Mouse (Mus musculus) thymus, postnatal 10 days (tissue): Measurements from ENCODE around the gene Eif4ebp2.

Experiments
- DNase-seq, 2 experiments: peaks; one replicate each; pipeline ENCODE4 v3.0.0; 2021; ENCODE audit warnings: low spot score in 2 of 2

Gene Eif4ebp2

DNA sequence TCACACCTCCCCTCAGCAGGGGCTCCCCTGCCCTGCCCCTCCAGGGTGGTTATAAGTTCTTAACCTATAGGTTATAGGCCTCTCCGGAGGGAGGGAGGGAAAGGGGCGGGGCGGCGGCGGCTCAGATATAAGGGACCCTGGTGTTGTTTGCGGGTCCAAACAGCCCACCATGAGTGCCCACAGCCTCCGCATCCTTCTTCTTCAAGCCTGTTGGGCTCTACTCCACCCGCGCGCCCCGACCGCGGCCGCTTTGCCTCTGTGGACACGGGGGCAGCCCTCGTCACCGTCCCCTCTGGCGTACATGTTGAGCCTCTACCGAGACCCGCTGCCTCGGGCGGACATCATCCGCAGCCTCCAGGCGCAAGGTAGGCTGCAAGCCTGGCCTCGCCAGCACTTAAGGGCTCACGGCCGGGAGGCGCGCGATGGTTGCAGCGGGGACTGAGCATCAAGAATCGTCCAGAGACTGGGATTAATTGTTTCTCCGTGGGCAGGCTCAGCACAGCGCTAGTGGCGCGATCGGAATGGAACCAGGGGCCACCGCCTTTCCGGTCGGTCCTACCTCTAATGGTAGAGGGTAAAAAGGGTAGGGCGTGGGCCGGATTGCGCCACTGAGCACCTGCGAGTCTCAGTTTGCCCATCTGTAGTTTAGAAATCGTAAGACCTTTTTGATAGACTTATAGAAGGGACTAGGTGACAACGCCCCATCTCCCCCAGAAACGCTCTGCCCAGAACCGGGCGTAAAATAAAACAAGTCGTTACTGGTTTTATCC lies 34.1 kb downstream of the Eif4ebp2 start:
- DNase-seq, result no peak

DNA sequence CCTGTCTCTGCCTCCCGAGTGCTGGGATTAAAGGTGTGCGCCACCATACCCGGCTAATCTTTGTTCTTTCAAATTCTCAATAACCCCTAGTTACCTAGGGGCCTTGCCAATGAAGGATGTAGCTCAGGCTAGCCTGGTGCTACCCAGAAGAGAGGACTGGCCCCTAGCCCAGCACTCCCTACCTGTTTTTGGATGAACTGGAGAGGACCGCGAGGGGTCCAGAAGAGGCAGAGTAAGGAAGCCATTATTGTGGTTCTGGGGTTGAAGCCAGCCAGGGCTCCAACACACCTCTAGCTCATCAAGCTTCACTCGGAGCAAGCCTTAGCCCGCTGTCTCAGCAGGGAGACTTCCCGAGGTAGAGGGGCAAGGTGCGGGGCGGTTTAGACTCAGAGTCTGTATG lies 34.8 kb downstream of the Eif4ebp2 start, which contains the start of gene Nodal:
TSS of gene Nodal (plus strand) at position 301 of the 400 bp plus-strand sequence.
- no peak for DNase-seq

DNA sequence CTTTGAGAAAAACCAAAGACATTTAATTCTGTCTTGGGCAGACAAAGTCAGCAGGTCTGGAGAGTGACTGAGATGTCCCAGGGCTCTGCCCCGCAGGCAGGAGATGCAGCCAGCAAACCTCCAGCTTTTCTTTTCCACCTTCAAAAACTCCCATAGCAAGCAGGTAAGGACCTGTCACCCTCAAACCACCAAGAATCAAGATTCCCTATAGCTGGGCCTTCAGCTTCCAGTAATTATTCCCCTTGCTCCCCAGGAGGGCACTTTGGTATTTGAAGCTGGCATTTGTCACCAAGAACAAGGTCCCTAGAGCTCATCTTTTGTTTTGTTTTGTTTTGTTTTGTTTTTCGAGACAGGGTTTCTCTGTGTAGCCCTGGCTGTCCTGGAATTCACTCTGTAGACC lies 35.4 kb downstream of the Eif4ebp2 start:
- DNase-seq, result no peak

DNA sequence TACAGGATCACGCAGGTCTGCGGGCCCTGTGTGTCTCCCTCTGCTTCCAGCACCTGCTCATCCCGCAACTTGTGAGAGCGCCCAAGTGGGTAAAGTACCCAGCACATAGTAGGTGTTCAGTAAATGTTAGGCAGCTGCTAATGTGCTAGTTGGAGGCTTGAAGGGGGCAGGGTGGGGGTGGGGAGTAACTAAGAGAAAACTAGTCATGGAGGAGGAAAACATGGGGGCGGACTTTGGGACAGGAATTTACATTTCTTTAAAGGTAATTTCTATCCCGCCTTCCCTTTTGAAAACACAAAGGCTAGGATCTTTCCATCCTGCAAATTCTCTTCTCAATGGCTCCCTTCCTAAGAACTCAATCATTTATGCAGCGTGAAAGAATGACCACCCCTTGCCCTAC lies 35.9 kb downstream of the Eif4ebp2 start:
- no peak for DNase-seq

DNA sequence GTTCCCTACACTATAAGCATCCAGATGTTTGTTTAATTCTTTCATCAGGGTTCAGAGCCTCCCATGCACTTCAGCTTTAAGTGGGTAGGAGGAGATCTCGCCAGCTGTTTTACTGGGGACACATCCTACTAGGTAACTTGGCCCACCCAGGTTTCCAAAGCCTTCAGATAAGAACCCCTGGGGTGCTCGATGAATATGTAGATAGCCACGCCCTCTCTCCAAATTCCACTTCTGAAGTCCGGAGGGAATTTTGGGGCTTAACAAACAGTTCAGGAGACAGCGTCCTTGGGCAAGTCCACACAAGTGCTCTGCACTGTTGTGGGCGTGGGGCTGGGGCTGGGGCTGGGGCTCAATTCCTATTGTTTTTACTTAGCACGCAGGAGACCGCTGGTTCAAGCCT lies 36.6 kb downstream of the Eif4ebp2 start:
- DNase-seq, result no peak

DNA sequence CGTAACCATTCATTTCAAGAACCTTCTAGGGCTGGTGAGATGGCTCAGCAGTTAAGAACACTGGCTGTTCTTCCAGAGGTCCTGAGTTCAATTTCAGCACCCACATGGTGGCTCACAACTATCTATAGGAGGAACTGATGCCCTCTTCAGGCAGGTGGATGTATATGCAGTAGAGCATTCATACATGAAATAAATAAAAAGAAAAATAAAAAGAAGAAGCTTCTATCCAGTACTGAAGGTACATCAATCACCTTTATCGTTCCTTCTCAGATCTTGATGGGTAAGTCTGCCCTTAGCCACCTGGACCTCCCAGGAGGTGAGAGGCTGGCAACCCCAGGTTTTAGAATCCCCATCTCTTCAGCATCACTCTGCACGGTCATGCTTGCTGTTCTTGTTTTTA lies 37.2 kb downstream of the Eif4ebp2 start:
- DNase-seq, result no peak

DNA sequence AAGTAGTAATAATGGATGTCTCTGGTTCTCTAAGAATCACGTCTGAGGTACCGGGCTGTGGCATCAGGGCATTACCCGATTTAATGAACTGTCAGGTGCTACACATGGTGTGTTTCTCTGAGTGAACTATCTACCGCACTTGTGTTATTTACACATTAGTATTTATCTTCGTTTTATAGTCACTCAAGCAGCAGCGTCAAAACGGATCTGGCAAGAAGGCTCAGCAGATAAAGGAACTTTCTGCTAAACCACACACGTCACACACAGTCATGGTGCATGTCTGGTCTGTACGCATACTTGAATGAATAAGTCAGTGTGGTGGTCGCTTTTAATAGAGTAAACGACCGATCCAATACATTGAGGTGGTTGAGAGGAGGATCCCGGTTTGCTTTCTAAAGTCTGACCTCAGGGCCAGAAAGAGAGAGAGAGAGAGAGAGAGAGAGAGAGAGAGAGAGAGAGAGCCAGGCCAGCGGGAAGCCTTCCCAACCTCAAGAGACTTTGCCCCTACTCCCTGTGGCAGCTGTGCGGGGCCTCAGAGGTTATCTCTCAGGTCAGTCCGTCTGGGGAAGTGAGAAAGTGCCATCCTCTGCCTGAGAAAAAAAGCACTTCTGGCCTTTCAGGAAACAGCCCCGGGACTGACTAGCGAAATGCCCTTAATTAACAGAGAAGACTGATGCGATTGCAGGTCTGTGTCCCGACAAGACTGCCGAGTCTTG lies 39.4 kb downstream of the Eif4ebp2 start:
- DNase-seq, result no peak

DNA sequence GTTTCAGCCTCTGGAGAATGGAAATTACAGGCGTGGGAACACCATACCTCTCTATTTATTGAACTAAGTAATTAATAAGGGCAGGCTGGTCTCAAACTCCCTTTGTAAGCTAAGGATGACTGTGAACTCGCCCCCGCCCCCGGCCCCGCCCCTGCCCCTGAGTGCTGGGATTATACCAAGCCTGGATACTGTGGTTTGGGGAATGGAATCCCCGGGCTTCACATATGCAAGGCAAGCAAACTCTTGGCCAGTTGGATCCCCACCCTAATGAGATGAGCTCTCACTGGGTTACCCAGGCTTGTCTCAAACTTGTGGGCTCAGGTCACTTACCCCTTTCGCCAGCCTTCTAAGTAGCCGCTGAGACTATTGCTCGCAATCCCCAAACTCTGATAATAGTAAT lies 42.3 kb downstream of the Eif4ebp2 start:
- DNase-seq, result no peak

DNA sequence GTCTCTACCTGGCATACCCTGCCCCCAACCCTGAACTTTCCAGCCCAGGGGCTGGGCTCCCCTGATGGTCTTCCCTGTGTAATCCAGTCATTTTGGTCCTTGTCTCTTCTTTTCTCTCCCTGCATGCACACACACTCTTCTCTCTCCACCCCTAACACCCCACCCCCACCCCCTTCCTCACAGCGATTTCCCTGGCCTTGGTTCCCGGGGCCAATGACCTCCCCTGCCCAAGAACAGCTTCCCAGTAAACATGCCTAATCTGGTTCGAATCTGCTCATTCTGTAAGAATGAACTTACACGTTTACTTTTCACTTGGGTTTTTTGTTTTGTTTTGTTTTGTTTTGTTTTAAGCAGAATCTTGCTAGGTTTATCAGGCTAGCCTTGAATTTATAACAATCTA lies 42.7 kb downstream of the Eif4ebp2 start:
- no peak for DNase-seq

DNA sequence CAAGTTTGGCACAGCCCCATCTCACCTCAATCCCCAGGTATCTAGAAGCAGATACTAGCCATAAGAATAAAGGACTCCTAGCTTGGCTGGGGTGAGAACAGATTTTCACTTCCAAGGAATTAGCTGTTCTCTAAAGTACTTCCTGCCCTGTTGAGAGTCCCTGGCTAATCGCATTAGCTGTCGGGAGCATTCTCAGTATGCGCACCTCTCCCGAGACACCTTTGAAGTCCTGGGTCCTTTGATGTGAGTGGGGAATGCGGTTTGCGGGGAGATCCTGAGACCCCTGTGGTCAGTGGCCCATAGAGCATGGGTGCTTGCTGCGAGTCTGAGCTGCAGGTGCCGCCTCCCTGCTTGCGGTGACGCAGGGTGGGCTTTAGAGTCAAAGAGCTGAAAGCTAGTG lies 46.5 kb downstream of the Eif4ebp2 start:
- no peak for DNase-seq

DNA sequence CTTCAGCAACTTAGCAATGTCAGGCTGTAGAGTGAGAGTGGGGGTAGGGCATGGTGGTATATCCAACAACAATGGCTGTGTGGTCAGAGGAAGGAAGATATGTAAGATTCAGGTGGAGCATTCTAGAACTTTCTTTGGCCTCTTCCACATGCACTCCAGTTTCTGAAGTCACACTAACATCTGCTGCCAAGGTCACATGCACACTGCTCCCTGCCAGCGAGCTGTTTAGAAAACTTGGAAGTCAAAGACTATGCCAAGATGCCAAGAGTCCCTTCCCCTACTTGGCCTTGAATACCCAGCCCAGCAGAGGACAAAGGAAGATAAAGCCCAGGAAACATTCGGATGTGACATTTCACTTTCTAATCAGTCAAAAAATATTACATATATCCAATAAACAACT lies 49.5 kb downstream of the Eif4ebp2 start:
- DNase-seq, result no peak

DNA sequence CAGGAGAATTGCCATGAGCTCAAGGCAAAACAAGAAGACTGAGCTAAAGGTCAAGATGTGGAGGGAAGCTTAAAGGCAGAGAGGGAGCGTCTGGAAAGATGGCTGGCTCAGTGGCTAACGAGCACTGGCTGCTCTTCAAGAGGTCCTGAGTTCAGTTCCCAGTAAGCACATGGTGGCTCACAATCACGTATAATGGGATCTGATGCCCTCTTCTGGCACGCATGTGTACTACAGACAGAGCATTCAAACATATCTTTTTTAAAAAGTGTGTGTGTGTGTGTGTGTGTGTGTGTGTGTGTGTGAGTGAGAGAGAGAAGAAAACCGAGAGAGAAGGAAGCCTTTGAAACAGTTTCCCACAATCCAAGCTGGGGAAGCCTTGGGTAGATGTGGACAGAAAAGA lies 50.0 kb downstream of the Eif4ebp2 start:
- DNase-seq, result no peak

DNA sequence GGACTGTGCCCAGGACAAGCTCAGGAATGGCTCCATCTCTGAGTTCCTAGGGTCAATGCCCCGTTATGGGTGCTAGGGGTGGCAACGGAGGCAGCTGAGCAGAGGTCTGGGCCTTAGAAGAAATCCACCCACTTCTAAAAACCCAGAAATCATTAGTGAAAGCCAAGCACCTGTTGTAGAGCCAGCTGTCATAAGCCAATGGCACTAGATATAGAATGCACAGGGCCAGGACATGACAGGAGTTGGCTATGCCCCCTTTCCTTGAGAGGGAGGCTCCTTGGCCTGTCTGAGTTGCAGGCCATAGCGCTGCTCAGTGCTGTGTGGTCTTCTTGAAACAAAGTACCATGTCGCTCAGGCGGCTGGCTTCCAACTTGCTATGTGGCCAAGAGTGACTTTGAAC lies 52.1 kb downstream of the Eif4ebp2 start:
- no peak for DNase-seq

DNA sequence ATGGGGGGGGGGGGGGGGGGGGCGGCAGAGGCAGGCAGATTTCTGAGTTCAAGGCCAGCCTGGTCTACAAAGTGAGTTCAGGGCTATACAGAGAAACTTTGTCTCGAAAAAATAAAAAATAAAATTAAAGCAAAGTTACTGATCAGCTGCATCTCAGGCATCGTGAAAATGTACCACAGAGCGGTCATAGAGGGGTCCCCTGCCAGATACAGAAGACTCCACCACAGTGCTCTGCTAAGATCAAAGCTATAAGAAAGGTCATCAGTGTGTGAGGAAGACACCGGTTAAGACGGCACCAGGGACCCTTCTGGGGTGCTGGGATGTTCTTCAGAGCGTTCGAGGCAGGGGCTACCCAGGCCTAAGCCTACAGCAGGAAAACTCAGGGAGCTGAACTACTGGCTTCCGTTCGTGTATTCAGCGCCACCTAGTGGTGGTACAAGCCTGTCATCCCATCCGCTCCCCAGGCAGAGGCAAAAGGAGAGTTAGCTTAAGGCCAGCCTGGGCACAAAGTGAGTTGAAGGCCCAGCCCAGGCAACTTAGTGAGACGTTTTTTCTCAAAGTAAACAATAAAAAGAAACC lies 53.2 kb downstream of the Eif4ebp2 start:
- DNase-seq, result peak; percentile 11 to 67

DNA sequence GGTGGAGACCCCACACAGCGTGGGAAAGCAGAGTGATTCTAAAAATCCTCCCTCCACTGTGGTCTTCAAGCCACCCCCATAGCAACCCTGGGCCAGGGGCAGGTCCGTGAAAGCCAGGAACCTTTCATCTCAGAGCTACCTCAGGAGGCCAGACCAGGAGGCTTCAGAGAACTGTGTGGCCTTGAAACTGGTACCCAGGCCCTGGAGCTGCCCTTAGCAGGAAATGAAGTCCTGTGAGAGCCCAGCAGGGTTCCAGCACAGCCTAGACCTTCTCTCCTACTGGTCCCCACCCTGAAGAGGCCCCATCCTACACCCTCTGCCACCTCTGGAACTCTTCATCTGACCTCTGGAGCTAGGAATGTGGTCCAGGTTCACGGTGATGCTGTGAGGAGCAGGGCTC lies 54.3 kb downstream of the Eif4ebp2 start:
- no peak for DNase-seq

DNA sequence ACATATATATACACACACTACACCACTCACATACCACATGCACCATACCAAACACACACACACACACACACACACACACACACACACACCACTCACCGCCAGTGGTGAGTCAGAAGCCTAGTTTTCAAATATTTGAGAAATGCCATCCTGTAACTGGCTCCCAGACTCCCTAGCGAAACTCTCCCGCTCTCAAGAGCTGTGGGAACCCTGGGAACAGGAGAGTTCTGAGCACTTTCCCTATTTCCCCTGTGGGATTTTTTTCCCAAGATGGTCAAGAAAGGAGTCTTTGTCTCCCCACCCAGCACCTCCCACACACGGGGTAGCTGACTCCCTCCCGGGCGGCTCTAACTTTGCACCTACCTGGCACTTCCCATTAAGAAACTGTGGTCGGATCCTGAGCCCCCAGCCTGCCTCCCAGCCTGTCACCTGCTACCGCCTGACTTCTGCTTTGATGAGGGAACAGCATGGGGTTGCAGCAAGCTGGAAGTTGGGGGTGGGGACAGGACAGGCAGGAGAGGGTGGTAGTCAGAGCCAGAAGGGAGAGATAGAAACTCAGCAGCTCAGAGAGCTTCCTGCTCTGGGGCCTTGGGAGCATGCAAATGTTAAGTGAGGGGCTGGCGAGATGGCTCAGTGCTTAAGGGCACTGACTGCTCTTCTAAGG lies 57.9 kb downstream of the Eif4ebp2 start:
- no peak for DNase-seq

DNA sequence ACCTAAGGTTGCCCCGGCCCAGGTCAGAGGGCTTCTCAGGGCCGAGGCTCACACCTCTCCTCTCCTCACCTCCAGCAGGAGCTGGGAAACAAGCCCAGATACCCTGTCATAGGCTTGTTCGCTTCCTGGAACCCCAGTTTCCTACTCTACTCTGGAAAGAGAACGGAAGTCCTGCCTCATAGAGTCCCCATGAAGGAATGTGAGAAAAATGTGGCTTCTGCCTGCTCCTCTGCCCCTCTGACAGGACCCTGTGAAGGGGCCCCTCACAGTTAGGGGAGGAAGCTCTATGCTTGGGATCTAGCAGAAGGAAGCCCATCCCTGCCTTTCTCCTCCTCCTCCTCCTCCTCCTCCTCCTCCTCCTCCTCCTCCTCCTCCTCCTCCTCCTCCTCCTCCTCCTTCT lies 59.9 kb downstream of the Eif4ebp2 start:
- DNase-seq, result no peak

DNA sequence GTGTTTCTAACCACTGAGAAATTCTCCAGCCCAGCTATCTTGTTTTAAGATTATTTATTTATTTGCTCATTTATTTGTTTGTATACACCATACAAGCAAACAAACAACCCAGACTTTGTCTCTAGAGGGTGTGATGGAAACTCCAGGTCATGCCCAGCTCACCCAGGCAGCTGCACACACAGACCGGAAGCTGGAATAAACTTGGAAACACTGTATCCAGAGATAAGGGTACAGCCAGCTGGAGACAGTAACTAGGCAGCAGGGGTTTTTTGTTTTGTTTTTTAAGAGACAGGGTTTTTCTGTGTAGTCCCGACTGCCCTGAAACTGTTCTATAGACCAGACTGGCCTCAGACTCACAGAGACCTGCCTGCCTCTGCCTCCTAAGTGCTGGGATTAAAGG lies 62.3 kb downstream of the Eif4ebp2 start:
- no peak for DNase-seq

DNA sequence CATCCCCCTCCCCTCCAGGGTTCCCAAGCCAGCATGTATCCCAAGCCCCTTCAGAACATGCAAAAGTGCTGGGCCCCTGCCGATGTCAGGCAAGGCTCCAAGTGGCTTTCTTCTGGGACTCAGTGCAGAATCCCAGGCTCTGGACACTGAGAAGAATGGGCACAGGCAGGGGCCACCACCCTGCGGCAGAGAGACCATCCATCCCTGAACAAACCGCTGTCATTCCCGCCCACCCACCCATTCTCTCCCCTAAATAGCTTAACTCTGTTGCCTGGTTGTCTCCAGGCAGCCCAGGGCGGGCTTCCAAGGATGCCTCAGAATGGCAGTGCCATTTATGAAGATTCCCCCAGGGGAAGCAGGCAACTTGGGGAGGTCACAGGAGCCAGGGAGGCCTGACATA lies 63.4 kb downstream of the Eif4ebp2 start:
- no peak for DNase-seq

DNA sequence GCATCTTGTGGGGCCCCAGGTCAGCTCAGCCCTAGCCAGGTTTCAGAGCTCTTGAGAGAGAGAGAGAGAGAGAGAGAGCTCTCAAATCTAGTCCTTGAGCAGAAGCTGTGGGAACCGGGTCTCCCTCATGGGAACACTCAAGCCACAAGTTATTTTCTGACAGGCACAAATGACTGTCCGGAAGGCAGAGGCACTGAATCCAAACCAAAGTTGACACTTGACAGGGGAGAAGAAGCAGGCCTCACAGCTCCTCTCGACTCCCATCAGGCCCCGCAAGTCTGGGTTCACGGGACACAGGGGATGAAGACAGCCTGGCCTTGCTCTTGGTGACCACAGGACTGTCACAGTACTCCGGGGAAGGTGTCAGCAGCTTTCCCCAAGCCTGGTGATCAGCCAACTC lies 66.2 kb downstream of the Eif4ebp2 start:
- DNase-seq, result no peak

DNA sequence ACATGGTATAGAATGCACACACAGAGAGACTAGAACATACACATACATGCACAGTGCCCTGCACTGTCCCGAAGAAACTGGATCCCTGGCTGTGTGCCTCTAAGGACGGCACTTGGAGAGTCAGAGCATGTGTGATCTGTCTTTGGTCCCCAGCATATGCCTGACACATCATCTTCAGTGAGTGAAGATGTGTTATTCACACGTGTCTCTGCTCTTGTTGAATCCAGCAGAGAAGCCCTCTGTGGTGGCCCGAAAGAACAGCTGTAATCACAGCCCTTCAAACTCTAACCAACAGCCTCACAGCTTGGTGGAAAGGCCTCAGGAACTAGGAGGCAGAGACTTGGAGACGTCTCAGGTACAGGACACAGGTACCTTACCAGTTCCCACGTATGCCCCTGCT lies 67.3 kb downstream of the Eif4ebp2 start:
- DNase-seq, result no peak

DNA sequence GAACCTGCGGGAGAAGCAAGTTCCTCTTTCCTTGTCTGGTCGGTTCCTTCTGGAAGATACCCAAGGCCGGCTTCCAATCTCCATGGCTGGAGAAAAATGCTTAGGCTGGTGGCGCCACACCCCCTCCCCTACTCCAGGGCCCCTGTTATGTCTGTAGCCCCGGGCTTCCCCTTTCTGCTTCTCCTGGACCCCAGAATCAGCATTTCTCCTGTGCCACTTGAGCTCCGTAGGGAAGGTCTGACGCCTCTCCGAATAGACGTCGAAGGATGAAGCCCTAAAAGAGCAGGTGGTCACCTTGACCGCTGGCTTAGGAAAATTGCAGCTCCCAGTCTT lies 68.8 kb downstream of the Eif4ebp2 start:
- no peak for DNase-seq
